Mouse (Mus musculus) ovary, postnatal 14 days (tissue): ENCODE data around the gene Serpinc1.
"Not testable (repeated sequence)": the region's sequence is repeated elsewhere in the genome, so short reads cannot be mapped to it uniquely, and the experiment has no call there.

Source experiments
- DNase-seq: peaks from one replicate; pipeline ENCODE4 v3.0.0; 2022; ENCODE audit warnings: low spot score

Serpinc1 gene

GRCm38 (mm10) chr1:160978071-160978735 lies at the start of gene Serpinc1:
Serpinc1 (plus strand) TSS chr1:160978585.
- DNase-seq = no peak

- no peak for DNase-seq
Measured at GRCm38 (mm10) chr1:160931320-160931719, 47.1 kb upstream of the Serpinc1 start.

- peak; percentile 14 for DNase-seq
Measured at GRCm38 (mm10) chr1:160933896-160934482, 44.4 kb upstream of the Serpinc1 start.

GRCm38 (mm10) chr1:160935551-160935950 lies 42.8 kb upstream of the Serpinc1 start:
- no peak for DNase-seq

GRCm38 (mm10) chr1:160963199-160963598 lies 15.2 kb upstream of the Serpinc1 start:
- DNase-seq = no peak

- no peak for DNase-seq
Measured at GRCm38 (mm10) chr1:160967268-160967667, 11.1 kb upstream of the Serpinc1 start.

GRCm38 (mm10) chr1:160968643-160969042 lies 9.7 kb upstream of the Serpinc1 start:
- no peak for DNase-seq

- DNase-seq = no peak
Measured at GRCm38 (mm10) chr1:160980021-160980420, 1.6 kb downstream of the Serpinc1 start.

- DNase-seq = no peak
Measured at GRCm38 (mm10) chr1:160980537-160981234, 2.3 kb downstream of the Serpinc1 start.

GRCm38 (mm10) chr1:160981337-160981736 lies 3.0 kb downstream of the Serpinc1 start:
- DNase-seq = no peak

- no peak for DNase-seq
Measured at GRCm38 (mm10) chr1:160982887-160983286, 4.5 kb downstream of the Serpinc1 start.

GRCm38 (mm10) chr1:160984731-160985130 lies 6.3 kb downstream of the Serpinc1 start:
- not testable (repeated sequence) for DNase-seq

GRCm38 (mm10) chr1:160985477-160985876 lies 7.1 kb downstream of the Serpinc1 start:
- no peak for DNase-seq

GRCm38 (mm10) chr1:160986881-160987635 lies 8.7 kb downstream of the Serpinc1 start:
- DNase-seq = no peak

GRCm38 (mm10) chr1:160989395-160989794 lies 11.0 kb downstream of the Serpinc1 start:
- no peak for DNase-seq

- no peak for DNase-seq
Measured at GRCm38 (mm10) chr1:160993851-160994250, 15.5 kb downstream of the Serpinc1 start.

GRCm38 (mm10) chr1:161004942-161005341 lies 26.6 kb downstream of the Serpinc1 start:
- no peak for DNase-seq

- DNase-seq = no peak
Measured at GRCm38 (mm10) chr1:161005526-161005925, 27.1 kb downstream of the Serpinc1 start.

GRCm38 (mm10) chr1:161006471-161006870 lies 28.1 kb downstream of the Serpinc1 start:
- no peak for DNase-seq

GRCm38 (mm10) chr1:161008038-161008437 lies 29.7 kb downstream of the Serpinc1 start:
- DNase-seq = no peak

GRCm38 (mm10) chr1:161010436-161010835 lies 32.1 kb downstream of the Serpinc1 start:
- DNase-seq = no peak

- DNase-seq = no peak
Measured at GRCm38 (mm10) chr1:161016378-161016777, 38.0 kb downstream of the Serpinc1 start.
